Mouse (Mus musculus) stomach, postnatal 0 days (tissue): ENCODE results near the gene Nup214. TPM values are rescaled to one million over a fixed set of nuclear protein-coding genes. Genes with fewer than 3 reads are reported as not detected.
A peak's percentile ranks its signal among the peaks of the same experiment; 100 is the strongest.

Experiments
- ATAC-seq: fragments of 200-750 bp; cut with Nextera tagmentation; 2 replicates; pipeline ENCODE4 v1.8.0; 2017; ENCODE audit not compliant: low FRiP score, low TSS enrichment
- DNase-seq: peaks from one replicate; pipeline ENCODE4 v3.0.0-alpha.2; 2016; ENCODE audit warnings: low spot score
- H3K27ac ChIP-seq: fragments of 300-500 bp; sonication (generic); replicated peaks from 2 replicates; pipeline ENCODE4 v1.5.1; 2014; ENCODE audit warnings: mild to moderate bottlenecking, control low read depth
- H3K27me3 ChIP-seq: fragments of 300-500 bp; sonication (generic); 2 replicates; pipeline ENCODE4 v1.6.1; 2014; ENCODE audit warnings: low read length; ENCODE audit not compliant: control insufficient read depth, insufficient read depth
- H3K36me3 ChIP-seq: fragments of 300-500 bp; sonication (generic); 2 replicates; pipeline ENCODE4 v1.6.1; 2014; ENCODE audit warnings: low read length, mixed read lengths; ENCODE audit not compliant: control insufficient read depth, insufficient read depth
- H3K4me1 ChIP-seq: fragments of 300-500 bp; sonication (generic); replicated peaks from 2 replicates; pipeline ENCODE4 v1.6.1; 2014; ENCODE audit warnings: antibody characterized with exemption; ENCODE audit not compliant: control insufficient read depth, insufficient read depth
- H3K4me2 ChIP-seq: fragments of 300-500 bp; sonication (generic); replicated peaks from 2 replicates; pipeline ENCODE4 v1.6.1; 2014; ENCODE audit warnings: low read depth, mild to moderate bottlenecking, control low read depth, moderate library complexity
- H3K4me3 ChIP-seq: fragments of 300-500 bp; sonication (generic); 2 replicates; pipeline ENCODE4 v1.5.1; 2014; ENCODE audit warnings: low read depth, low read length, control low read depth
- H3K9ac ChIP-seq: fragments of 300-500 bp; sonication (generic); 2 replicates; pipeline ENCODE4 v1.6.1; 2014; ENCODE audit warnings: mild to moderate bottlenecking, low read length, control low read depth, mixed read lengths
- H3K9me3 ChIP-seq: fragments of 300-500 bp; sonication (generic); 2 replicates; pipeline ENCODE4 v1.6.1; 2016; ENCODE audit warnings: low read length; ENCODE audit not compliant: control insufficient read depth
- CTCF ChIP-seq: IDR thresholded peaks from 2 replicates; pipeline ENCODE4 v1.5.1; 2016; ENCODE audit warnings: antibody characterized with exemption, low read depth, mild to moderate bottlenecking, moderate library complexity
- EP300 ChIP-seq: optimal IDR thresholded peaks from 2 replicates; pipeline ENCODE3; 2016; ENCODE audit warnings: antibody characterized with exemption
- WGBS: fragments of 180-500 bp; shearing (Covaris S2); extraction: QIAGEN DNeasy Blood & Tissue Kit; methylation state at CpG from one replicate; pipeline ENCODE4 v1.1.7; 2014; 5-methylcytosine and 5-hydroxymethylcytosine counted together
- polyA plus RNA-seq: library from polyadenylated mRNA; unstranded; fragments of >200 nt; fragmentation: Nextera tagmentation; extraction: Ambion mirVana; gene quantifications from 2 replicates; pipeline ENCODE4 v1.2.1, GENCODE M21; 2015

Nup214 gene
- polyA plus RNA-seq, 1 experiment from 2014 or later: 33.6 TPM

DNA sequence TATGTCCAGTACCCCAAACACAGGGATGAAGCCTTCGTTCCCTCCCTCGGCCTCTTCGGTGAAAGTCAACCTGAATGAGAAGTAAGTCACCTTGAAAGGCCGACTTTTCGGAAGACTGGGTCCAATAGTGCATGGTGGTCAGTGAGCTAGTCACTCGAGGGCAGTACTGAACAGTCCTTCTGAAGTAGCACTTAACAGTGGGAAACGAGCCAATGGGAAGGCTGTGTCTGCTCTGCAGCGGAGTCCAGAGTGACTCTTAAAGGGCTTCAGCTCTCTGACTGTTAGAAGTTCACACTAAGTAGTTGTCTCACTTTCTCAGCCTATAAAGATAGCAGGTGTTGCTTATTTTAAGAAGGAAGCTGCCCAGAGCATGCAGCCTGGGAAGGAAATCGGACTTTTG lies 20.7 kb downstream of the Nup214 start:
- ATAC-seq (no peak), DNase-seq (no peak)
- Histone ChIP-seq H3K9me3 (no peaks in the 10 kb centered on the region), H3K4me3 (no peak overlapping the region), H3K27ac (no peak overlapping the region), H3K27me3 (no peaks in the 10 kb centered on the region), H3K9ac (no peak overlapping the region), H3K4me1 (no peaks in the 10 kb centered on the region), H3K4me2 (no peak overlapping the region), H3K36me3 (peaks cover 39% of the 10 kb centered on the region)
- no peak for TF ChIP-seq EP300
- TF ChIP-seq CTCF: no peak
- 90% methylated on average over 9 of the region's 9 CpGs for WGBS

DNA sequence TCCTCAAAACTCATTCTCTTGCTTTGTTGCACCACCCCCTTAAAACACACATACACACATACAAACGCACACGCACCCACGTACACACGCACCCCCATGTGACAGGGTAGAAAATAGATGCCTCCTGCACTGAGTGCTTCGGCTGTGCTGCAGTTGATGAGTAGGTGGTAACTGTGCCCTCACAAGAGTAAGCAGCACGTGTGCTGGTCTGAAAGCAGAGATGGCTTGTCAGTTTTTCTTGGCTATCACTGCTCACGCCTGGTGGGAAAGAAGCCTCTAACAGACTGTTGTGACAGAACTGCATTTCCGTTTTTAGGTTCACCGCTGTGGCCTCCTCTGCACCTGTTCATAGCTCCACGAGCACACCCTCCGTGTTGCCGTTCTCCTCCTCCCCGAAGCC lies 21.8 kb downstream of the Nup214 start:
- no peak for TF ChIP-seq CTCF
- TF ChIP-seq EP300: no peak
- Histone ChIP-seq H3K4me3 (no peak overlapping the region), H3K4me2 (no peak overlapping the region), H3K9me3 (no peaks in the 10 kb centered on the region), H3K36me3 (peaks cover 34% of the 10 kb centered on the region), H3K9ac (no peak overlapping the region), H3K4me1 (no peaks in the 10 kb centered on the region), H3K27me3 (no peaks in the 10 kb centered on the region), H3K27ac (no peak overlapping the region)
- ATAC-seq (no peak), DNase-seq (no peak)
- WGBS: 93% methylated on average over 13 of the region's 13 CpGs

DNA sequence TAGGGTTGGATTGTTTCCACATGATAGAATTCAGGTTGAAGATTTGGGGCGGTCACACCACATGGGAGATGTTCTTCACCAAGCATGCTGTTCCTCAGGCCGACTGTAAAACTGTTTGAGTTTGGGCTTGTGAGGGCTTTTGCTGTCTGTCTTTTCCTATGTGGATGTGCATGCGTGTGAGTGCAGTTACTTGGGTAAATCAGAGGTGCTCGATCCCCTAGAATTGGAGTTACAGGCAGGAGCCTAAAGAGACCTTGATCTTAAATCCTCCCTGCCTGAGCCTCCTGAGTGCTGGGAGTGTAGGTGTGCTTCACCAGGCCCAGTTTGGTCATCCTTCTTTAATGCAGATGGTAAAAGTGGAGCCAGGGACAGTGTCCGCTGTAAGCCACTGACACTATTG lies 23.3 kb downstream of the Nup214 start:
- H3K4me2 ChIP-seq: no peak overlapping the region
- H3K9ac ChIP-seq: no peak overlapping the region
- 92% methylated on average over 5 of the region's 5 CpGs for WGBS
- no peaks in the 10 kb centered on the region for H3K4me1 ChIP-seq
- H3K27me3 ChIP-seq: no peaks in the 10 kb centered on the region
- H3K4me3 ChIP-seq: no peak overlapping the region
- H3K36me3 ChIP-seq: peaks cover 28% of the 10 kb centered on the region
- H3K9me3 ChIP-seq: no peaks in the 10 kb centered on the region
- DNase-seq (no peak), ATAC-seq (no peak)
- no peak overlapping the region for H3K27ac ChIP-seq
- TF ChIP-seq EP300 (no peak), CTCF (no peak)

DNA sequence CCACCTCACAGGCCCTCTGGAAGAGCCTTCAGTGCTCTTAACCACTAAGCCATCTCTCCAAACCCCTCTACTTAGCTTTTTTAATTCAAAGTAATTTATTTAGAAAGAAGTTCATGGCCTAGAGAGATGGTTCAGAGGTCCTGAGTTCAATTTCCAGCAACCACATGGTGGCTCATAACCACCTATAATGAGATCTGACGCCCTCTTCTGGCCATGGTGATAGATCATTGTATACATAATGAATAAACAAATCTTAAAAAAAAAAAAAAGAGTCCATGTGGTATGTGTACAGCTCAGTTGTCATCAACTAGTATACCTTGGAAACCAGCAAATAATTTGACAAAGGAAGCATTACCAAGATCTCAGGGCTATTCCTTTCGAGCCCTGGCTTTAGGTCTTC lies 24.2 kb downstream of the Nup214 start:
- Histone ChIP-seq H3K4me3 (no peak overlapping the region), H3K4me1 (no peaks in the 10 kb centered on the region), H3K9me3 (no peaks in the 10 kb centered on the region), H3K36me3 (peaks cover 29% of the 10 kb centered on the region), H3K4me2 (no peak overlapping the region), H3K9ac (no peak overlapping the region), H3K27ac (no peak overlapping the region), H3K27me3 (no peaks in the 10 kb centered on the region)
- no peak for DNase-seq
- 54% methylated on average over 2 of the region's 2 CpGs for WGBS
- TF ChIP-seq EP300 (no peak), CTCF (peak; percentile 28)
- no peak for ATAC-seq

DNA sequence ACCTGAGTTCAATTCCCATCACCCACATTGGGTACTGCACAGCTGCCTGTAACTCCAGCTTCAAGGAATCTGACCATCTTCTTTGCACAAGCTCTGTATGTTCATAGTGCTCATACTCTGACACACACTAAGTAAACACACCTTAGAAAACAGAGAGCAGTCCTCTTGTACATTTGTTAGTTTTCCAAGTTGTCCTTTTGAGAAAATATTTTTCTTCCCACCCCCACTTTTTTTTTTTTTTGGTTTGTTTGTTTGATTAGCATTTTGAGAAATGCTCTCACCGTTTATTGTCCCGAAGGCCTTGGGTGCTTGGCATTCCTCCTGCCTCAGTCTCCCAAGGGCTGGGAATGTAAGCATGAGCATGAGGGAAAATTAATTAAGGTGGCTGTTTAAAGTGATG lies 34.1 kb downstream of the Nup214 start:
- H3K4me1 ChIP-seq: no peaks in the 10 kb centered on the region
- no peak overlapping the region for H3K27ac ChIP-seq
- H3K4me3 ChIP-seq: no peak overlapping the region
- TF ChIP-seq CTCF: no peak
- no peak for TF ChIP-seq EP300
- no peak overlapping the region for H3K9ac ChIP-seq
- WGBS: 63% methylated on average over 2 of the region's 2 CpGs
- H3K4me2 ChIP-seq: no peak overlapping the region
- H3K27me3 ChIP-seq: no peaks in the 10 kb centered on the region
- H3K9me3 ChIP-seq: no peaks in the 10 kb centered on the region
- H3K36me3 ChIP-seq: peaks cover 41% of the 10 kb centered on the region
- DNase-seq (no peak), ATAC-seq (no peak)

DNA sequence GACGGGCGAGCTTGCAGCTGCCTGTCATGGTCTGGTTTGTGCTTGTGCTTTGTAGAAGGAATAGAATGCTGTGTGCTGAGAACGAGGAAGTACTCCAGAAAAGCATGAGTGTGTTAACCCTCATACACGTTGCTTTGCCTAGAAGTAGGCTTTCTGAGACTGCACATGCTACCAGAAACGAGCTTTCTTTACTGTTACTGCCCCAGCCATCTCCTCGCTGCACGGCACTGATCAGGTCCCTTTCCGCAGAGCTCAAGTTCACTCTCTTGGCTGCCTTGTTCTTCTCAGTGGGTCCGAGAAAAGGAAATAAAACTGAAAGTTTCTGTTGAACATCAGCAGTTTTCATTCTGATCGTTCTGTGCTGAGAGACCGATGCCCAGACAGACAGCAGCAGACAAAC lies 34.5 kb downstream of the Nup214 start:
- Histone ChIP-seq H3K4me3 (no peak overlapping the region), H3K27ac (no peak overlapping the region), H3K9ac (no peak overlapping the region), H3K27me3 (no peaks in the 10 kb centered on the region), H3K36me3 (peaks cover 42% of the 10 kb centered on the region), H3K9me3 (no peaks in the 10 kb centered on the region), H3K4me1 (no peaks in the 10 kb centered on the region), H3K4me2 (no peak overlapping the region)
- ATAC-seq (no peak), DNase-seq (no peak)
- 86% methylated on average over 11 of the region's 11 CpGs for WGBS
- no peak for TF ChIP-seq CTCF
- TF ChIP-seq EP300: no peak
